Mouse (Mus musculus) urinary bladder, postnatal 0 days (tissue): ENCODE results near the gene 2310050C09Rik. TPM values are rescaled to one million over a fixed set of nuclear protein-coding genes. Genes with fewer than 3 reads are reported as not detected.

Experiments used
- polyA plus RNA-seq: library from polyadenylated mRNA; unstranded; fragments of >200 nt; fragmentation: Nextera tagmentation; extraction: Ambion mirVana; gene quantifications from 2 replicates; pipeline ENCODE4 v1.2.1, GENCODE M21; 2015

The 2310050C09Rik gene
- polyA plus RNA-seq, result not detected in 2 replicates

DNA sequence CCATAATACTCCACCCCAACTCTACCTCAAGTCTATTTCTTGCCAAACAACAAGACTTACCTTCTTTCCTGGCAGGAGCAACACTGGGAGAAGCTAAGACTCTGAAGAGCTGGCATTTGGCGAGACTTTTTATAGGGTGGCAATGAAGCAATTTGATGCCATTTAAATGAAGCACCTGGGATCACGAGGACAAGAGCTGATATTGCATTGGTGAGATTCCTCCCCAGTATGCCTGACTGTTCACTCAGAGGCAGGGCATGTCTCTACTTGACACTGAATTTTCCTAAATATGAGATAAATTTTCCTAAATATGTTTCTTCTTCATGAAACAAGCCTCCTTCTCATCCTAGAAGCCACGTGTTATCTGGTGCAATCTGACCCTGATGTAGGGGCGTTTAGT, at the start of gene 2310050C09Rik:
2310050C09Rik (minus strand) TSS at position 101 of the 400 bp plus-strand sequence.

GRCm38 (mm10) chr3:92851186-92851585, 18.8 kb downstream of the 2310050C09Rik start, which contains the start of gene Lce1l:
Lce1l (minus strand) TSS chr3:92851286.

DNA sequence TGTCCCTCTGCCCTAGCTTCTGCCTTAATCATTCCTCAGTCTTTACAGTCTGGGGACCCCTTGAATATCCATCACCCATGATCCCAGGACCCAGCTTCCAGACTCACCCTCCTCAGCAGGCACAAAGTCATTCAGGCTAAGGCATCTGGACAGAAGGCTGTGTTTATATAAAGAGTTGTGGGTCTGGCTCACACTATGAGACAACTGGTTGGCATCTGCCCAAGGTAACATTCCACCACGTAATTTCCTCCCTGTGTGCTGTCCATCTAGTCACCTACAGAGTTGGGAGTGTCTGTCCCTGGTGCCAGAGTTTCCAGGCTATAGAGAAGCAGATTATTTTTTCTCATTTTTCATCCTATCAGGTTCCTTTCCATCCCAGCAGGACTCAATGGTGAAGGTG, 42.9 kb downstream of the 2310050C09Rik start, which contains the start of gene Kprp:
Kprp (minus strand) TSS at position 140 of the 400 bp plus-strand sequence.

Other genes with a start within 250 kb of the 2310050C09Rik start
- 2.0 and 3.0 TPM in 2 replicates for gene Lce6a, start 248.6 kb downstream of the 2310050C09Rik start, polyA plus RNA-seq
- gene Lce1a1, start 221.9 kb downstream of the 2310050C09Rik start, polyA plus RNA-seq, result 0.19 TPM in 1 of 2 replicates, not detected in the other
- gene Lce1b, start 213.3 kb downstream of the 2310050C09Rik start, polyA plus RNA-seq, result not detected in 2 replicates
- gene Lce1a2, start 199.9 kb downstream of the 2310050C09Rik start, polyA plus RNA-seq, result not detected in 2 replicates
- not detected in 2 replicates for gene Lce1c, start 191.0 kb downstream of the 2310050C09Rik start, polyA plus RNA-seq
- gene Lce1d, start 183.0 kb downstream of the 2310050C09Rik start, polyA plus RNA-seq, result not detected in 2 replicates
- not detected in 2 replicates for gene Lce1e, start 161.1 kb downstream of the 2310050C09Rik start, polyA plus RNA-seq
- not detected in 2 replicates for gene Lce1f, start 149.9 kb downstream of the 2310050C09Rik start, polyA plus RNA-seq
- gene Gm38119, start 131.1 kb downstream of the 2310050C09Rik start, polyA plus RNA-seq, result not detected in 2 replicates
- not detected in 2 replicates for gene Lce1g, start 117.9 kb downstream of the 2310050C09Rik start, polyA plus RNA-seq
- gene Lce1h, start 105.2 kb downstream of the 2310050C09Rik start, polyA plus RNA-seq, result not detected in 2 replicates
- not detected in 2 replicates for gene Lce1i, start 91.3 kb downstream of the 2310050C09Rik start, polyA plus RNA-seq
- gene Lce1j, start 79.7 kb downstream of the 2310050C09Rik start, polyA plus RNA-seq, result not detected in 2 replicates
- not detected in 2 replicates for gene Lce1k, start 62.3 kb downstream of the 2310050C09Rik start, polyA plus RNA-seq
- not detected in 2 replicates for gene Kprp, start 43.0 kb downstream of the 2310050C09Rik start, polyA plus RNA-seq
- gene Lce1l, start 18.9 kb downstream of the 2310050C09Rik start, polyA plus RNA-seq, result not detected in 2 replicates
- not detected in 2 replicates for gene Lce3a, start 56.0 kb upstream of the 2310050C09Rik start, polyA plus RNA-seq
- gene Lce3b, start 62.8 kb upstream of the 2310050C09Rik start, polyA plus RNA-seq, result not detected in 2 replicates
- gene Lce3c, start 74.3 kb upstream of the 2310050C09Rik start, polyA plus RNA-seq, result 0.44 TPM in 1 of 2 replicates, not detected in the other
- not detected in 2 replicates for gene Lce3d, start 87.2 kb upstream of the 2310050C09Rik start, polyA plus RNA-seq
- not detected in 2 replicates for gene Lce3e, start 96.8 kb upstream of the 2310050C09Rik start, polyA plus RNA-seq
- gene Lce3f, start 122.0 kb upstream of the 2310050C09Rik start, polyA plus RNA-seq, result 0.53 TPM in 1 of 2 replicates, not detected in the other
- gene Crct1, start 145.5 kb upstream of the 2310050C09Rik start, polyA plus RNA-seq, result 0.23 and 0.30 TPM in 2 replicates
- not detected in 2 replicates for gene Lce1m, start 148.8 kb upstream of the 2310050C09Rik start, polyA plus RNA-seq
- gene Gm4858, start 198.6 kb upstream of the 2310050C09Rik start, polyA plus RNA-seq, result not detected in 2 replicates